Mouse (Mus musculus) limb, embryonic 12.5 days (tissue): ENCODE results near the gene Gm47791. TPM values are rescaled to one million over a fixed set of nuclear protein-coding genes. Genes with fewer than 3 reads are reported as not detected.

Experiments used
- ATAC-seq: fragments of 200-750 bp; cut with Nextera tagmentation; 2 replicates; pipeline ENCODE4 v1.8.0; 2017; ENCODE audit warnings: low read depth, moderate TSS enrichment; ENCODE audit not compliant: insufficient number of reproducible peaks, insufficient read depth, low FRiP score, low TSS enrichment
- H3K27ac ChIP-seq: fragments of 300-500 bp; sonication (generic); 2 replicates; pipeline ENCODE4 v1.5.1; 2016; ENCODE audit warnings: mild to moderate bottlenecking, moderate library complexity
- H3K27me3 ChIP-seq: fragments of 300-500 bp; sonication (generic); 2 replicates; pipeline ENCODE4 v1.6.1; 2016; ENCODE audit warnings: mild to moderate bottlenecking, moderate library complexity
- H3K36me3 ChIP-seq: fragments of 300-500 bp; sonication (generic); 2 replicates; pipeline ENCODE4 v1.6.1; 2016; ENCODE audit warnings: mild to moderate bottlenecking, moderate library complexity
- H3K4me1 ChIP-seq: fragments of 300-500 bp; sonication (generic); replicated peaks from 2 replicates; pipeline ENCODE4 v1.6.1; 2016
- H3K4me2 ChIP-seq: fragments of 300-500 bp; sonication (generic); 2 replicates; pipeline ENCODE4 v1.6.1; 2016; ENCODE audit warnings: mild to moderate bottlenecking, moderate library complexity
- H3K4me3 ChIP-seq: fragments of 300-500 bp; sonication (generic); replicated peaks from 2 replicates; pipeline ENCODE4 v1.5.1; 2016; ENCODE audit warnings: mild to moderate bottlenecking
- H3K9ac ChIP-seq: fragments of 300-500 bp; sonication (generic); replicated peaks from 2 replicates; pipeline ENCODE4 v1.6.1; 2016; ENCODE audit warnings: mild to moderate bottlenecking, moderate library complexity
- H3K9me3 ChIP-seq: fragments of 300-500 bp; sonication (generic); 2 replicates; pipeline ENCODE4 v1.6.1; 2016; ENCODE audit warnings: mild to moderate bottlenecking, moderate library complexity
- WGBS: fragments of 180-500 bp; shearing (Covaris S2); methylation state at CpG from one replicate; pipeline ENCODE4 v1.1.7; 2016; 5-methylcytosine and 5-hydroxymethylcytosine counted together
- polyA plus RNA-seq: library from polyadenylated mRNA; unstranded; fragments of >200 nt; fragmentation: Nextera tagmentation; extraction: Ambion mirVana; gene quantifications from 2 replicates; pipeline ENCODE4 v1.2.1, GENCODE M21; 2016

Gm47791 gene
- not detected in 2 replicates for polyA plus RNA-seq

GRCm38 (mm10) chr1:82771022-82771586, at the start of gene Gm47791:
Gene Gm47791 (minus strand): TSS chr1:82771243.
- ATAC-seq = no peak
- Histone ChIP-seq H3K4me2 (no peak within 1 kb of the TSS), H3K4me3 (no peak within 1 kb of the TSS), H3K36me3 (peaks cover 5% of the 10 kb centered on the region; the same call in 1 of the 2 replicates), H3K9ac (no peak within 1 kb of the TSS), H3K27ac (no peak within 1 kb of the TSS), H3K4me1 (no peaks in the 10 kb centered on the region), H3K9me3 (no peaks in the 10 kb centered on the region), H3K27me3 (no peaks in the 10 kb centered on the region)
- WGBS = 87% methylated on average over 15 of the region's 15 CpGs

GRCm38 (mm10) chr1:82820626-82821186, 49.7 kb upstream of the Gm47791 start:
- Histone ChIP-seq H3K27ac (no peak overlapping the region), H3K27me3 (no peaks in the 10 kb centered on the region), H3K4me3 (no peak overlapping the region), H3K9ac (no peak overlapping the region), H3K4me2 (no peak overlapping the region), H3K9me3 (no peaks in the 10 kb centered on the region), H3K4me1 (peaks cover 9% of the 10 kb centered on the region), H3K36me3 (no peaks in the 10 kb centered on the region)
- ATAC-seq = no peak
- WGBS = 85% methylated on average over 3 of the region's 3 CpGs

- 0 out of 2 replicates have a peak overlapping the region, but pooled peaks have one; percentile 17 for H3K27ac ChIP-seq
- no peak overlapping the region for H3K4me3 ChIP-seq
- peak overlapping the region; percentile 19; the same call in 1 of the 2 replicates for H3K4me2 ChIP-seq
- H3K9ac ChIP-seq = no peak overlapping the region
- 54% methylated on average over 15 of the region's 15 CpGs for WGBS
- ATAC-seq = peak; percentile 63; the same call in 1 of the 2 replicates
- no peaks in the 10 kb centered on the region for H3K36me3 ChIP-seq
- H3K9me3 ChIP-seq = no peaks in the 10 kb centered on the region
- H3K27me3 ChIP-seq = no peaks in the 10 kb centered on the region
- H3K4me1 ChIP-seq = peaks cover 9% of the 10 kb centered on the region
These were observed 49.1 kb upstream of the Gm47791 start for GRCm38 (mm10) chr1:82820179-82820578.

GRCm38 (mm10) chr1:82819366-82819765, 48.3 kb upstream of the Gm47791 start:
- ATAC-seq = no peak
- Histone ChIP-seq H3K9ac (no peak overlapping the region), H3K27me3 (no peaks in the 10 kb centered on the region), H3K27ac (peak overlapping the region; percentile 23; the same call in 1 of the 2 replicates), H3K4me1 (peaks cover 9% of the 10 kb centered on the region), H3K9me3 (no peaks in the 10 kb centered on the region), H3K36me3 (no peaks in the 10 kb centered on the region), H3K4me3 (no peak overlapping the region), H3K4me2 (no peak overlapping the region)
- WGBS = 50% methylated on average over 10 of the region's 10 CpGs

- H3K4me3 ChIP-seq = no peak overlapping the region
- H3K9ac ChIP-seq = no peak overlapping the region
- no peak overlapping the region for H3K27ac ChIP-seq
- no peak for ATAC-seq
- H3K9me3 ChIP-seq = no peaks in the 10 kb centered on the region
- no peaks in the 10 kb centered on the region for H3K36me3 ChIP-seq
- 78% methylated on average over 17 of the region's 17 CpGs for WGBS
- H3K27me3 ChIP-seq = no peaks in the 10 kb centered on the region
- H3K4me1 ChIP-seq = peaks cover 9% of the 10 kb centered on the region
- H3K4me2 ChIP-seq = no peak overlapping the region
These were observed 45.1 kb upstream of the Gm47791 start for GRCm38 (mm10) chr1:82815941-82816716.

- ATAC-seq = no peak
- H3K27ac ChIP-seq = no peak overlapping the region
- no peak overlapping the region for H3K4me3 ChIP-seq
- no peak overlapping the region for H3K4me2 ChIP-seq
- H3K36me3 ChIP-seq = no peaks in the 10 kb centered on the region
- H3K9ac ChIP-seq = no peak overlapping the region
- H3K4me1 ChIP-seq = no peaks in the 10 kb centered on the region
- H3K9me3 ChIP-seq = no peaks in the 10 kb centered on the region
- WGBS = 73% methylated on average over 1 of the region's 1 CpGs
- H3K27me3 ChIP-seq = no peaks in the 10 kb centered on the region
These were observed 40.7 kb upstream of the Gm47791 start for GRCm38 (mm10) chr1:82811766-82812165.

GRCm38 (mm10) chr1:82808564-82808963, 37.5 kb upstream of the Gm47791 start:
- Histone ChIP-seq H3K4me1 (no peaks in the 10 kb centered on the region), H3K9ac (no peak overlapping the region), H3K27ac (no peak overlapping the region; the same call in 1 of the 2 replicates), H3K9me3 (no peaks in the 10 kb centered on the region), H3K4me3 (no peak overlapping the region), H3K36me3 (no peaks in the 10 kb centered on the region), H3K4me2 (no peak overlapping the region), H3K27me3 (no peaks in the 10 kb centered on the region)
- no peak for ATAC-seq
- WGBS = 67% methylated on average over 3 of the region's 3 CpGs

GRCm38 (mm10) chr1:82807206-82807605, 36.2 kb upstream of the Gm47791 start:
- Histone ChIP-seq H3K9me3 (no peaks in the 10 kb centered on the region), H3K4me3 (no peak overlapping the region), H3K4me2 (no peak overlapping the region), H3K9ac (no peak overlapping the region), H3K36me3 (no peaks in the 10 kb centered on the region), H3K27ac (no peak overlapping the region), H3K4me1 (no peaks in the 10 kb centered on the region), H3K27me3 (no peaks in the 10 kb centered on the region)
- 81% methylated on average over 7 of the region's 7 CpGs for WGBS
- no peak for ATAC-seq

GRCm38 (mm10) chr1:82806391-82806790, 35.3 kb upstream of the Gm47791 start:
- Histone ChIP-seq H3K27me3 (no peaks in the 10 kb centered on the region), H3K4me2 (no peak overlapping the region), H3K9ac (no peak overlapping the region), H3K27ac (no peak overlapping the region), H3K4me3 (no peak overlapping the region), H3K9me3 (no peaks in the 10 kb centered on the region), H3K36me3 (no peaks in the 10 kb centered on the region), H3K4me1 (no peaks in the 10 kb centered on the region)
- ATAC-seq = no peak
- 90% methylated on average over 8 of the region's 8 CpGs for WGBS

- Histone ChIP-seq H3K9me3 (no peaks in the 10 kb centered on the region), H3K36me3 (no peaks in the 10 kb centered on the region)
- 89% methylated on average over 1 of the region's 1 CpGs for WGBS
These were observed 33.0 kb upstream of the Gm47791 start for GRCm38 (mm10) chr1:82804059-82804458.

GRCm38 (mm10) chr1:82803608-82804007, 32.6 kb upstream of the Gm47791 start:
- Histone ChIP-seq H3K36me3 (no peaks in the 10 kb centered on the region), H3K27ac (no peak overlapping the region), H3K4me1 (no peaks in the 10 kb centered on the region), H3K4me3 (no peak overlapping the region), H3K27me3 (no peaks in the 10 kb centered on the region), H3K9me3 (no peaks in the 10 kb centered on the region), H3K4me2 (no peak overlapping the region), H3K9ac (no peak overlapping the region)
- WGBS = 74% methylated on average over 7 of the region's 7 CpGs
- ATAC-seq = no peak

More at GRCm38 (mm10) chr1:82804059-82804458, 33.0 kb upstream of the Gm47791 start:
- ATAC-seq = no peak
- Histone ChIP-seq H3K27me3 (no peaks in the 10 kb centered on the region), H3K4me2 (no peak overlapping the region), H3K27ac (no peak overlapping the region), H3K9ac (no peak overlapping the region), H3K4me1 (no peaks in the 10 kb centered on the region), H3K4me3 (no peak overlapping the region)
